Mouse (Mus musculus): ENCODE measurements at regions not wholly inside any gene's neighbourhood (a gene's known extent, or its start where the extent isn't known, plus 50 kb on each side); places are given as distances from the start of the nearest gene placed in this dataset.
A peak's percentile ranks its signal among the peaks of the same experiment; 100 is the strongest.

- no peak for DNase-seq (ENCODE audit: low read depth, low spot score)
Measured at GRCm38 (mm10) chr5:101000436-101000835, 154.9 kb downstream of the Gpat3 start.

DNA sequence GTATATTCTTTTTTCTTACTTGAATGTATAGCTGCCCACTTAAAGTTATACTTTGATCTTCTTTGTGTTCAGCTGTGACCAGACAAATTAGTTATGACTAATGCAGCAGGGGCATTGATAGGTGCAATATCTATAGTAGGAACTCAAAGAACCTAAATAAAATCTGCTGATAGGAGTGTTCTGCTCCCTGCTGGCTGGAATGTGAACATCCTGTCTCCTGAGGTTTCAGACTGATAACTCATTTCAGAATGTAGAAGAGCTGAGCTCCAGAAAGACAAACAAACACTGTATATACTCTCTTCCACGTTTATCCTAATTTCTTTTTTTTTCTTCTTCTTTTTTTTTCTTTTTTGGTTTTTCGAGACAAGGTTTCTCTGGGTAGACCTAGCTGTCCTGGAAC, 146.9 kb downstream of the Gpat3 start:
- DNase-seq (ENCODE audit: low read depth, low spot score) = peak; percentile 29

- peak; percentile 67 for DNase-seq (ENCODE audit: low read depth, low spot score)
Measured at GRCm38 (mm10) chr5:100991626-100992025, 146.1 kb downstream of the Gpat3 start.

DNA sequence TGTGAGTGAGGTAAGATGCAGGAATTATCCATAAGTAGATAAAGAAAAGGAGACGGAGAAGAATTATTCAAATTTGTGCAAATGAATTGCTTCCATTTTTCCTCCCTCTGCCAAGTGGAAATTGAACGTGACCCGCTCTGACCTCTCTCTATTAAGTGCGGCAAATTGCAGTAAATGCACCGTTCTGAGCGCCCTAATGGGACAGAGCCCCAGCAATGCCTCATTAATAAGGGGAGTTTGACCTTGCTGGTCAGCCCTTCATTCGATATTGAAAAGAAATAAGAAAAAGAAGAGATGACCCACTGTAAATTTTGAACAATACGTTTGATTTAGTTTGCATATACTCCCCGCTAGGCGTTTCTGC, 137.0 kb downstream of the Gpat3 start:
- DNase-seq (ENCODE audit: low read depth, low spot score) = no peak

DNA sequence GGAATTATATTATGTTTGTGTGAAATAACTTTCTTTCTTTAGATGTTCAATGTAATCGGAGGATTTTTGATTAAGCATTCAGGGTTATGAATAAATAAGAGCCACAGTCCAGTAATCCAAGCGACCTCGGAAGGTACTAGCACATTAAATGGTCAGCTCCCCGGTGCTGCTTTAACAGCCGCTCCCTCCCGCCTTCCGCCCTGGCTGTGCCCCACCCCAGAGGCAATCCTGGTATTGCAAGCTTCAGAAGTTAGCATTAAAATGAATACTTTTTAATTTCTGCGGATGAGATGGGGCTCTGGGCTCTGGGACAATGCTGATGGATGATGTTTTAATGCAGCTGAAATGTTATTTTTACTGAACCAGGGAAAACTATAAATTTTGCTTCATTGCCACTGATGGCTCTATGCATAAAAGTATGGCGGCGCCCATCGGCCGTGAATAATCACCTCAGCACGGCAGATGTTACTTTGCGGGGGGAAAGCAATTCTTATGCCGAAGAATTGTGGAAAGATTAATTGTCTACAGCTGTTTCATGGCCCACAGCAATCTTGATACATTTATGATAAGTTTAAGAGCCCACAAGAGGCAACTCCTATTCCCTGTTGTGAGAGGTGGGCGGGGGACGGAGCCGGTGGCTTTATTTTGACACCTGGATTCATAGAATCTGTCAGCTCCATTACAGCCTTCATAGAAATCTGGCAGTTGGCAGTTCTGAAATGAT, 136.5 kb downstream of the Gpat3 start:
- DNase-seq (ENCODE audit: low read depth, low spot score) = no peak

DNA sequence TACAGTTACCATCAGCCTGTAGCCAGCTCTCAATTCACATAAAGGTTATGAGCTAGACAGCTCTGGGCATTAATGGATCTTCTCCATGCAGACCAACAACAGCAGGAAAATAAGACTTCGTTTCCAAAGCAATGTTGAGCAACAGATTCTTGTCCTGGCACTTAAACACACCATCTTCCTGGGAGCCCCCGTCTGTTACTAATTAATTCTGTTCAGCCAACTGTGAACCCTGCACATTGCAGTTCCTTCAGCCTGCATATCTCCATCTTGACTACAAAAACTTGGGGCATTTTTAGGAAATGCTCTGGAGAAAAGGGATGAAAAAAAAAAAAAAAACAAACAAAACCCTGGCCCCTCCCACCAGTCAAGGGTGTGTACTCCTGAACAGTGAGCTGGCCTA, 131.2 kb downstream of the Gpat3 start:
- no peak for DNase-seq (ENCODE audit: low read depth, low spot score)

DNA sequence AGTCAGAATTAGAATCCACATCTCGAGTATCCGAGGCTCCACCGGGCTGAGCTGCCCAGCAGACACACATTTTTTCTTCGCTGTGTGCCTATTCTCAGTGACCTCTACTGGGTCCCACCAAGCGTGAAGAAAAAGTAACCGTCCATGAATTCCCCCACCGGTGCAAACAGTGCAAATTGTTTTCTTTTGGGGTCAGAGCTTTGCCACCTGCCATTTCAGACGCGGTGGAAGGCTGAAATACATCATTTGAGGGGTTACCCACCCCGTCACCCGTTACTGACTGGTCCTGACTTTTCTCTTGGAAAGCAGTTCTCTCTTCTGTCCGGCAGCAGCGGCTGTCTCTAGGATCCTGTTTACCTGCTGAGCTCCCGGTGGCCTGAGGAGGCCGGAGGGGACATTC, 105.7 kb downstream of the Gpat3 start:
- no peak for DNase-seq (ENCODE audit: low read depth, low spot score)
